Mouse (Mus musculus) brown adipose tissue, adult 24 weeks (tissue): ENCODE data around the gene Cdk5rap3. TPM values are rescaled to one million over a fixed set of nuclear protein-coding genes. Genes with fewer than 3 reads are reported as not detected.
A peak's percentile ranks its signal among the peaks of the same experiment; 100 is the strongest.

Experiments
- H3K27ac ChIP-seq: fragments of 200-500 bp; replicated peaks from 2 replicates; pipeline ENCODE4 v1.5.1; 2012; ENCODE audit warnings: low read depth, mild to moderate bottlenecking, low read length
- H3K4me1 ChIP-seq: fragments of 200-500 bp; 2 replicates; pipeline ENCODE4 v1.6.1; 2012; ENCODE audit warnings: low read length, mixed read lengths; ENCODE audit not compliant: control insufficient read depth, insufficient read depth, insufficient read length
- H3K4me3 ChIP-seq: fragments of 200-500 bp; 2 replicates; pipeline ENCODE4 v1.5.1; 2012; ENCODE audit warnings: low read depth, mild to moderate bottlenecking, low read length, moderate library complexity; ENCODE audit not compliant: insufficient read depth
- polyA plus RNA-seq: library from polyadenylated mRNA; stranded (reverse); fragments of >200 nt; gene quantifications from 2 replicates; pipeline ENCODE4 v1.2.4, GENCODE M21; 2012; ENCODE audit not compliant: missing spikeins, insufficient read depth, insufficient read length

The Cdk5rap3 gene
- polyA plus RNA-seq, 1 experiment, result 27.2 TPM

DNA sequence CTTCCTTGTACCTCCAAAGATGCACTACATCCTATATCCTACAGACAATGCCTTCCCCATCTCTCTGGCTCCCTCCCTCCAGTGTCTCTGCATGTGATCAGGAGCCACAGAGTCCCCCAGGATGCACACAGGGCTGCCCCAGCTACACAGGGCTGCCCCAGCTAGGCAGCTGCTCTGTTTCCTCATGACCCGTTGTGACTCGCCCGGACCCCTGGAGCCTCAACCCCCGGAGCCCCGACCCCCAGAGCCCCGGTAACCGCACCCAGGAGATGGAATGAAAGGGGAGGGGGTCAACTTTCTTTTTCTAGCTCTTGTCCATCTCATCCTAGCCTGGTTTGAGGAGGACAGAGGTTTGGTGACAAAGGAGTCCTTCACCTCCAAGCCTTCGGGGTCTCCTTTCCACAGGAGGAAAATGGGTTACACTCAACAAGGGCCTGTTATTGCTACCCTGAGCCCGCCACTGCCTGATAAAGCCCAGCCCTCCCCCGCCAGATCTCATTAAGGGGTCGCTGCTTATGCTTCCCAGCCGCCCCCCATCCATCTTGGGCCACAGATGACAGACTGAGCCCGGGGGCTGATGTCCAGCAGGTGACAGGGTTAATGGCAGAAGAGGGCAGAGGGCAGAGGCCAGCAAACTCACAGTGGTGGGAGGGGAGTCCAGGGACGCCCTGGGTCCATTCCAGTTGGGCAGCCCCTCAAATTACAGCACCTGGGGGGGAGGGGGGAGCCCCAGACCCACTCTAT, 24.3 kb downstream of the Cdk5rap3 start:
- Histone ChIP-seq H3K27ac (no peak overlapping the region), H3K4me3 (no peak overlapping the region), H3K4me1 (peaks cover 3% of the 10 kb centered on the region)

DNA sequence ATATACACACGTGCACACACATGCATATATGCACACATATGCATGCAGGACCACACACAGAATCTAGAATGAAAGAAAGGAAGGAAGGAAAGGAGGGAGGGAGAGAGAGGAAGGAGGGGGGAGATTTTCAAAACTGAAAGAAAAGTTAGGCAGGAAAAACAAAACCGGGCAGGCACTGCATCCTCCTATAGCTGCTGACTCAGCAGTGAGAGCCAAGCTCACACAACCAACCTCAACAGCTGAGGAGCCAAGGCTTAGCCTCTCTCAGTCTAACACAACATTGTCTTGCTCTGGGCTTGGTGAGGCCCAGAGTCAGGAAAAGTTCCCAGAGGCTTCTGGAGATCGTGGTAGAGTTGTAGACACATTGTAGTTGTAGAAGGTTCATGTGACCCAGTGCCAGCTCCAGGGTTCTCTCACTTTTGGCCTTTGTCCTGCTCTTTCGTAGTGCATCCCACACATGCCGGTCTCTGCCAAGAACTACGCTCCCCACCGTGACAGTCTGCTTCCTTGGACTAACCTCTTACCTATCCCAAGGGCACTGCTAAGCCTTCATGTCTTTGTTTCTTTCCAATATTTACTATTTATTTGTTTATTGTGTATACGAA, 29.3 kb downstream of the Cdk5rap3 start:
- Histone ChIP-seq H3K4me1 (no peaks in the 10 kb centered on the region), H3K27ac (no peak overlapping the region)

DNA sequence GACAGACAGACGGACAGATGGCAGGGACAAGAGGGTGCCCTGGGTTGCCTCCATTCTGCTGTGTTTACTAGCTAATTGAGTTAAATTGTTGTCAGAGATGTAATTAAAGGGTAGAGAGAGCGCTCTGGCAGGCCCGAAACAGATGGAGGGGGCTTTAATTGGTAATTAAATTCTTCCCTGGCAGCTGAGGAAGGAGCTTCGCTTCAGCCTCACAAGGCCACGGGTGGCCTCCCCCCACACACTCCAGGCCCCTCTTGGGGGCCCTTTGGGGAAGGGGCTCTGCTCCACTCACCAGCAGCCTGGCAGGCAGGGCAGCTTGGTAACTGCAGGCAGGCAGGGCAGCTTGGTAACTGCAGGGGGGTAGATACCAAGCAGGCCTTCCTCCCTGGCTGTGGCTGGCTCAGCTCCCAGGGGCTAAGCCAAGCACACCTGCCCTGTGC, 30.4 kb downstream of the Cdk5rap3 start:
- Histone ChIP-seq H3K4me1 (no peaks in the 10 kb centered on the region), H3K4me3 (no peak overlapping the region), H3K27ac (no peak overlapping the region)

More for the DNA sequence above, 29.3 kb downstream of the Cdk5rap3 start:
- no peak overlapping the region for H3K4me3 ChIP-seq

DNA sequence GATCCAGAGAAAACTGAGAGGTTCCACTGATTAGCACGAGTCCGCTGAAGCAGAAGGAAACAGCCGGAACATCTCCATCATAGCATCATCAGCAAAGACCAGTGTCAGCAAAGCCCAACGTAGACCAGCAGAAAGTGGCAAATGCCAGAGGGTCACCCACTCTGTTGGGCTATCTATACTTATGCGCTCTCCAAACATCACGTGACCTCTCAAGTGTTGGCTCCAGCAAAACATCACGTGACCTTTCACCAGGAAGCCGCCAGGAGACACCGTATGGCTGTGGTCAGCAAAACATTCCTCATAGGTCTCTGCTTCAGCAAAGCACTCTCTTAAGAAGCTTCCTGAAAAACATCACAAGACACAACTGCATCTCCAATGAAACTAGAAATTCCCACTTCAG, 36.0 kb downstream of the Cdk5rap3 start:
- no peak overlapping the region for H3K4me3 ChIP-seq
- no peak overlapping the region for H3K27ac ChIP-seq
- H3K4me1 ChIP-seq, result no peaks in the 10 kb centered on the region

DNA sequence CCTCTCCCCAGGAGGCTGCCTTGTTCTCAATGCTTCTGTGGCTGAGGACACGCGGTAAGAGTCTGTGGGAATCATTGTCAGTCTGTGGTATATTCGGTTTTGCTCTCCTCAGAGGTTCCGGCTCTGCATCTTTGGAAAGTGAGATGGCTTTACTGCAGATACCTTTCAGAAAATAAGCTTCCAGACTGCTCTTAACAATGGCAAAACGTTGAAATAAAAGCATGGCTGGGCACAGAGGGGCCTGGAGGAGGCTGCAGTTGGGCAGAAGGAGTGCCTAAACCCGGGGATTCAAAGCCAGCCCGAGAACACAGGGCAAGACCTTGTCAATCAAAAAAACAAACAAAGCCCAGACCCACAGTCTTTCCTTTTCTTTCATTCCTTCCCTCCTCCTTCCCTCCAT, 36.9 kb downstream of the Cdk5rap3 start:
- no peak overlapping the region for H3K4me3 ChIP-seq
- H3K27ac ChIP-seq, result no peak overlapping the region
- H3K4me1 ChIP-seq, result no peaks in the 10 kb centered on the region

DNA sequence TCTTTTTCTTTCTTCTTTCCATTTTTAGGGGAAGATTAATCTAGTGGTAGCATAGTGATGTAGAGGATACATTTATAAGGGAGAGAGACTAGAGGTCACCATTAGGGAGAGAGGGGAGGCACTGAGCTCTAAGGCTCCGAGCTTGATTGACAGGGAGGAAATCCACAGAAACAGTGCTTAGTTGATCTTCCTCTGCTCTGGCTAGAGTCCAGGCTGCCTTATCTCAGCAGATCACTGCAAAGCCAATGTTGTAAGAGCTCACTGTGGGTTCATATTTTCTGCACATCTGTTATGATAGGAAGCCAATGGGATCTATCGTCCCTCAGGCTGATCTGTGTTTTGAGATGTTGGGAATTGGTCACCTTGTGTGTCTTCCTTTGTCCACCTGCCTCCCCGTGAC, 37.6 kb downstream of the Cdk5rap3 start:
- no peaks in the 10 kb centered on the region for H3K4me1 ChIP-seq
- no peak overlapping the region for H3K27ac ChIP-seq
- H3K4me3 ChIP-seq, result no peak overlapping the region

DNA sequence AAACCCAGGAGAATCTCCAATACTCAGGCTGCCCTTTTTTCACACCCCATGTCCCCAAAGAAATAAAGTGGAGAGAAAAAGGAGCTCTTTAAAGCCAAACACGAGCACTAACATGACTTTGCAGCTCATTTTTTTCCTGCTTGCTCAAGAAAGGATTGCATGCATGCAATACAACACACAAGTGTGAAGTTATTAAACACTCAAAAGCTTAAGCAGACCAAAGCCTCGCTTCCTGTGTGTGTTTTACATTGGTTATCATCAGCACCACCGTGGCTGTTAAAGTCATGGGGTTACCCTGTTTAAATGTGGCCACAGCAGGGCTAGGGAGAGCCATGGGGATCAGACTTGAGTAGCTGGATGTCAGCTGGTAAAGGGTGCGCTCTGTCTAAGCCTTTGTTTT, 39.2 kb downstream of the Cdk5rap3 start:
- Histone ChIP-seq H3K4me3 (no peak overlapping the region), H3K4me1 (no peaks in the 10 kb centered on the region)

DNA sequence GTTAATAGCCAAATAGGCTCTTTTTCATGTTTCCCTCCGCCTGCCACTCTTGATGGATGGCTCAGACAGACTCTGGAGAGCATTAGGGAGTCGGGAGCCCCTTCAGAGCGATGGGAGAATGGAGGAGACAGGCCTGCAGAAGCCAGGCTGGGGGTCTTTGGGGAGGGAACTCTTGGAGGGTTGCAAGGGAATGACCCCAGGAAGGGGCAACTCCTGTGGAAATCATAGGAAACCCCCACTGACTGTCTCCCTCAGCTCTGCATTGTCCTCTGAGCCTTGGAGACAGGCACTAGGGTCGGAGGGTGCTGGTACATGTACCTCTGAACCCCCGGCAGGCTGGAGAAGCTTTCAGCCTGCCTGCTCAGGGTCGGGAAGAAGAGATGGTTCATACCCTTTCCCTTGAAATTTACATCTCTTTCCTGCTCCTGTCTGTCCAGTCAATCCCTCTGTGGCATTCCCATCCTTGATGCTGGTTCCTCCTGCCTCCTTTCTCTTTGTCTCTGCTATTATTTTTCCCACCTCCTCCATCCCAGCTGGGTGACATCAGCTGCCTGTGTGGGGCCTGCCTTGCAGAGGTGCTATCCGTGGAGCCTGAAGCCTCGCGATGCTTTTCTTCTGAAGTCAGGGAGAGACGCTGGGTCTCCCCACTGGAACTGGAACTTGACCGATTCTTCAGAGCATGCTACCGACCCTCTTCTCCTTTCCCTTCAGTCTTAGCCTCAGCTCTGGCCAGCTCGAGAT, 39.8 kb downstream of the Cdk5rap3 start:
- no peak overlapping the region for H3K4me3 ChIP-seq
- H3K27ac ChIP-seq, result no peak overlapping the region
- H3K4me1 ChIP-seq, result no peaks in the 10 kb centered on the region

More for the DNA sequence above, 39.2 kb downstream of the Cdk5rap3 start:
- no peak overlapping the region for H3K27ac ChIP-seq

DNA sequence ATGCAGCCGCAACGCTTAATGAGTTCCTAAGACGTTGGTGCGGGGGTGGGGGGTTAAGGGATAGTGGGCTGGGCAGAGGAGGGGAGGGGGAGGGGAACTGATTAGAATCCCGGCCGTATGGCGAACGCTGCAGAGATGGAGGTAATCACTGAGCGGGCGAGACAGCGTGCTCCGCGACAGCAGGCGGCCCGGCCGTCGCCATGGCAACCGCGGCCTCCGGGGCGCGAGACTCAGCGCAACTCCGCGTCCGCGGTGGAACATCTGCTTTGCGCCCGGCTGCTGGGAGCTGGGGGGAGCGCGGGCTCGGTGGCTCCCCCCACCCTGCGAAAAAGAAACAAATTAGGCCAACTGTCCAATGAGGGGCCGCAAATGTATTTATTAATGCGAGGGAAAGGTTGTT, 40.6 kb downstream of the Cdk5rap3 start:
- H3K4me3 ChIP-seq, result peak overlapping the region; percentile 31
- H3K4me1 ChIP-seq, result no peaks in the 10 kb centered on the region

DNA sequence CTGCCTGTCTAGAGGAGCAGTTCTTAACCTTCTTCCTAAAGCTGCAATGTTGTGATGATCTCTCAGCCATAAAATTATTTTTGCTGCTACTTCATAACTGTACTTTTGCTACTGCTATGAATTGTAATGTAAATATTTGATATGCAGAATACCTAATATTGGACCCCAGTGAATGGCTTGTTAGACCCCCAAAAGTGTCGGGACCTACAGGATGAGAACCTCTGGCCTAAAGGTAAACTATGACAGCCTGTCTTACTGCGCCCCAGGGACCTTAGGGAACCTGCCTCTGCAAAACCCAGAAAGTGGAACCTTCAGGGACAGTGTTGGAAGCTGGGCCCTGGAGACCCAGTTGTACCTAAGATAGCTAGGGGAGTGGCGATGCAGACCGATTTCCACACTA, 41.0 kb downstream of the Cdk5rap3 start:
- H3K4me3 ChIP-seq, result no peak overlapping the region
- H3K27ac ChIP-seq, result no peak overlapping the region
- no peaks in the 10 kb centered on the region for H3K4me1 ChIP-seq

More for the DNA sequence above, 40.6 kb downstream of the Cdk5rap3 start:
- no peak overlapping the region for H3K27ac ChIP-seq

DNA sequence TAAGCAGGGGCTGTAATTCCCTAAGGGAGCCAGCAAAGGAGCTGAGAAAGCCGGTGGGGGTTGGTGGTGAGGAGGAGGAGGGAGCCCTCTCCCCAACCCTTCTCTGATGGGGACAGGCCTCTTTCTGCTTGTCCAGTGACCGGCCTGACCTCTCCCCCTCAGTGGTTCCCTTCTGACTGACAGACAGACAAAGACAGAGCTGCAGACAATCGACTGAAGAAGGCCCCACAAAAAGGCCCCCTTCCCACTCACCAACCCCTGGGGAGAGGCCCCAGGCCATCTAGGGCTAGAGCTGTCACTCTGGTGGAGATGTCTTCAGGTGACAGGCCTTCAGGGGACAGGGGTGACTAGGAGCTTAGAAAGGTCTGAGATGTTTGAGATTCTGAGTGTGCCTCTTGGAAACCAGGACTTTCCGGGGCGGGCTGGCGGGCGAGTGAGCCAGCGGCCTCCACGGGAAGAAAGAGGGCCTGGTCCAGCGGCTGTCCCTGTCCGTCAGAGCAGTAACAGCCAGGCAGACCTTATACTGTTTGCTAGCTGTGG, 42.6 kb downstream of the Cdk5rap3 start:
- H3K4me3 ChIP-seq, result no peak overlapping the region
- no peaks in the 10 kb centered on the region for H3K4me1 ChIP-seq
- no peak overlapping the region for H3K27ac ChIP-seq

DNA sequence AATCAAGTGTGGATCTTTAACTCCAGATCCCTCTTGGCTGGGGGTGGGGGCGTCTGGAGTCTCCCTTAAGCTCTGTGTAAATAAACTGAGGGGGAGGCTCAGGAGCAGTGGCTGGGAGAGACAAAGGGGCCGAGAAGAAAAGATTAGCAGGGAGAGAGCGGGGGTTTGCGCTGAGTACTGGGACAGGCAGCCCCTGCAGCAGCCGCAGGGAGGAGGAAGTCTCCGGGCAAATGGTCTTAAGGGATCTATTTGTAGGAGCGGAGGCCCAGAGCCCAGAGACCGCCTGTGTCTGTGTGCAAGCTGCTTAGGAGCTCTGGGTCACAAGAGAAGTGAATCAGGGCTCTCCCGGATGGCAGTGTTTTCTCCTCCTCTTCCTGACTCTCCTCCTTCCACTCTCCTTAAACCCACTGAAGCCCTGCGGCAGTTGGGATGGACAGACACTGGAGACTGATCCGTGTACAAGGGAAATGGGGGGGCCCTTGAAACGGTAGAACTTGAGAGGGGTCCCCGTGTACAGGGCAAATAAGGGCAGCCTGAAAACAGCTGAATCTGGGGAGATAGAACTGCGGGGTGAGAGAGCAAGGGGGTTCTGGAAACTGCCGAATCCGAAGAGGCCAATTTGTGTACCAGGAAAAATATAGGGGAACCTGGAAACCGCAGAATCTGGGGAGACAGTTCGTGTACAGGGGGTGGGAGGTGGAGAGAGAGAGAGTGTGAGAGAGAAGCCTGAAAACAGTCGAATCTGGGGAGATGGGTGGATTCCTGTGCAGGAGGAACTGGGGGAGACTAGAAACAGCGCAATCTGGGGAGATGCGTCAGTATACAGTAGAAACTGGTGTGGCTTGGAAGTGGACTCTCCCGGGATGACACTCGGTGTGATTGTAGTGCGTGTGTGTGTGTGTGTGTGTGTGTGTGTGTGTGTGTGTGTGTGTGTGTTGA, 43.6 kb downstream of the Cdk5rap3 start:
- Histone ChIP-seq H3K4me3 (no peak overlapping the region), H3K4me1 (no peaks in the 10 kb centered on the region), H3K27ac (no peak overlapping the region)

DNA sequence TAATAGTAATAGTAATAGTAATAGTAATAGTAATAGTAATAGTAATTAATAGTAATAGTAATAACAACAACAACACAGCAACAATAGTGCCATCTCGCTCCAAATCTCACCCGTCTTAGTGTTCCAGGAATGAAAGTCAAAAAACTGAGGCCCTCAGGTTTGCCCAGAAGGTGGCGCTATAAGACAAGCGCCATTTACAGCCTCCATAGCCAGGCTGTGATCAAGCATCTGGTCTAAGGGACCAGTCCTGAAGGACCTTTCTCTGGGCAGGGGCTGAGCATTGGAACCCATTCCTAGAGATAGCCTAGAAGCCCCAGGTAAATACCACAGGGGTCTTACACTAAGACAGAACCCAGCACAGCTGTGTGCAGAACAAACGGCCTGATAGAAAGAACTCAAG, 49.1 kb downstream of the Cdk5rap3 start:
- Histone ChIP-seq H3K27ac (no peak overlapping the region), H3K4me3 (no peak overlapping the region), H3K4me1 (no peaks in the 10 kb centered on the region)

DNA sequence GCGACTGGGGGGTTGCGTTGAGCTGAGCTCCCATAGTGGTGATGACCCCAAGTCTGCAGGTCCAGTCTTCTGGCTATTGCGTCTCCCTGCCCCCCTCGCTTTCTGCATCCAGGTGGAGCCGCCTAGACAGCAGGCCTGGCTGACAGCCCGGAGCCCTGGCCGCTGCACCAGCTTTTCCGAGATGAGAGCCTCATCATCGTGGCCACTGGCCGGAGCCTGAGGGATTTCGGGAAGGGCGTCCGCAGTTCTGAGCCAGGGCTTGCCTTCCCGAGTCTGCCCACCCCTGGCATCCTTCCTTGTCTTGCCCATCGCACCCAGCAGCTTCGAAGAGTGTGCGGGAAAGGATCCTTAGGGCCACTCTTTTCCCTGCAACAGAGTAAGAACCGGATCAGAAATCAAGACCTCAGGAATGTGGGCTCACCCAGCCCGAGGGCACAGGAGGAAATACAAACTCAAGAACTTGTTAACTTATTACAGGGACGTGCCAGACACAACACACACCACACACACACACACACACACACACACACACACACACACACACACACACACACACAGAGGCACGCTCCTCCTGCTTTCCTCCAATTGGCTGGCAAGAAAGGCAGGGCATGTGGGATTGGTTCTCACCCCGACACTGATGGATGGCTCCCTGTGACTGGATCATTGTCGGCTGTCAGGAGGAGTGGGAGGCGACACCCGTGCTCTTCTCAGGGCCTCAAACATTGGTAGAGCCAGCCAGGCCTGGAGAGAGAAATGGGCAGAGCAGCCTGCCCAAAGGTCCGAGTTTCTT, 52.9 kb downstream of the Cdk5rap3 start:
- H3K27ac ChIP-seq, result no peak overlapping the region
- peaks cover 7% of the 10 kb centered on the region; the same call in 1 of the 2 replicates for H3K4me1 ChIP-seq
- H3K4me3 ChIP-seq, result no peak overlapping the region
